Mouse (Mus musculus) stomach, embryonic 16.5 days (tissue): ENCODE data around the gene Igfn1. TPM values are rescaled to one million over a fixed set of nuclear protein-coding genes. Genes with fewer than 3 reads are reported as not detected.

Experiments
- ATAC-seq: fragments of 200-750 bp; cut with Nextera tagmentation; 2 replicates; pipeline ENCODE4 v1.8.0; 2017; ENCODE audit warnings: moderate number of reproducible peaks, moderate TSS enrichment; ENCODE audit not compliant: insufficient read depth, low FRiP score
- H3K27ac ChIP-seq: fragments of 300-500 bp; sonication (generic); 2 replicates; pipeline ENCODE4 v1.5.1; 2014; ENCODE audit warnings: low read length
- H3K27me3 ChIP-seq: fragments of 300-500 bp; sonication (generic); 2 replicates; pipeline ENCODE4 v1.6.1; 2014; ENCODE audit warnings: low read length, control low read depth, mixed read lengths; ENCODE audit not compliant: control insufficient read depth, insufficient read depth
- H3K36me3 ChIP-seq: fragments of 300-500 bp; sonication (generic); 2 replicates; pipeline ENCODE4 v1.6.1; 2014; ENCODE audit warnings: low read length; ENCODE audit not compliant: control insufficient read depth, insufficient read depth
- H3K4me1 ChIP-seq: fragments of 300-500 bp; sonication (generic); 2 replicates; pipeline ENCODE4 v1.6.1; 2014; ENCODE audit warnings: low read length, control low read depth, mixed read lengths; ENCODE audit not compliant: control insufficient read depth, insufficient read depth
- H3K4me2 ChIP-seq: fragments of 300-500 bp; sonication (generic); 2 replicates; pipeline ENCODE4 v1.6.1; 2014; ENCODE audit warnings: low read depth, low read length, mixed read lengths
- H3K4me3 ChIP-seq: fragments of 300-500 bp; sonication (generic); replicated peaks from 2 replicates; pipeline ENCODE4 v1.5.1; 2014; ENCODE audit warnings: mild to moderate bottlenecking, low read length
- H3K9ac ChIP-seq: fragments of 300-500 bp; sonication (generic); 2 replicates; pipeline ENCODE4 v1.6.1; 2014; ENCODE audit warnings: low read length
- H3K9me3 ChIP-seq: fragments of 300-500 bp; sonication (generic); replicated peaks from 2 replicates; pipeline ENCODE4 v1.6.1; 2016; ENCODE audit warnings: low read length, control low read depth; ENCODE audit not compliant: control insufficient read depth
- WGBS: fragments of 180-500 bp; shearing (Covaris S2); extraction: QIAGEN DNeasy Blood & Tissue Kit; methylation state at CpG from one replicate; pipeline ENCODE4 v1.1.7; 2014; 5-methylcytosine and 5-hydroxymethylcytosine counted together
- polyA plus RNA-seq: library from polyadenylated mRNA; unstranded; fragments of >200 nt; fragmentation: Nextera tagmentation; extraction: Ambion mirVana; gene quantifications from 2 replicates; pipeline ENCODE4 v1.2.1, GENCODE M21; 2015

Igfn1 gene
- polyA plus RNA-seq, 1 experiment from 2014 or later = 0.12 TPM

DNA sequence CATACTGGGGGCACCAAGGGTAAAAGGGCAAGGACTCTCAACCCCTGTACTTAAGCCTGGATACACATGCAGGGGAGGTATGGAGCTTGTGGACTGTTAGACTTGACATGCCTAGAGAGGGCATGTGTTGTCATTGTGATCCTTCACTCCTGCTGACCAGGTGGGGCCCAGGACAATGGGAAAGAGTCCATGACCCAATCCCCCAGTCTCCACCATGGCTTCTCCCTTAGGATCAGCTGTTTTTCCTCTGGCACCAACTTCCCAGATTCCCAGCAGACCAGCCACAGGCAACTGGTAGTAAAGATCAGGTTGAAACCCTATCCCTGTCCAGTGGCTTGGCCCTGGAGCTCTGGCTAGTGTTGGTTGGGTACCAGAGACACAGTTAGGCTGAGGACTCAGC, 16.3 kb downstream of the Igfn1 start:
- Histone ChIP-seq H3K27me3 (no peaks in the 10 kb centered on the region), H3K27ac (no peak overlapping the region), H3K4me1 (no peaks in the 10 kb centered on the region), H3K36me3 (no peaks in the 10 kb centered on the region), H3K9ac (no peak overlapping the region), H3K4me2 (no peak overlapping the region), H3K4me3 (no peak overlapping the region), H3K9me3 (no peaks in the 10 kb centered on the region)
- ATAC-seq = no peak

DNA sequence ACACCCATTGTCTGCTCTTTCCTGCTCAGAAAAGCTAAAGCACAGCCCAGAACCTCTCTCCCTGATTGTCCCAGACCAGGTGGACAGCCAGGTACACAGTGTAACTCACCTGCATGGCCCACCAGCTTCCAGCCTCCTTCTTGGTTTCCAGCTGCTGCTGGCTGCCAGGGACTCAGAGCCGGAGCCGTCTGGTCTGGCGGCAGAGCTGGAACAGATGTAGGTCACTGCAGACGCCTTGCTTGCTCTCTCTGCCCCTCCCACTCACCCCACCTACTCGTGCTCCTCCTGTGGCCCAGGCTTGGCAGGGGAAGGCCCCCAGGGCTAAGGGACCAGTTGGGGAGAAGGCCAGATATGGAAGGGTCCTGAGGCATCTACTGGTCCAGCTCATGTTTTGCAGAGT, 22.0 kb downstream of the Igfn1 start:
- no peak overlapping the region for H3K9ac ChIP-seq
- H3K4me3 ChIP-seq = no peak overlapping the region
- H3K27ac ChIP-seq = no peak overlapping the region
- no peak overlapping the region for H3K4me2 ChIP-seq
- WGBS = 29% methylated on average over 5 of the region's 5 CpGs
- no peaks in the 10 kb centered on the region for H3K36me3 ChIP-seq
- no peaks in the 10 kb centered on the region for H3K4me1 ChIP-seq
- no peaks in the 10 kb centered on the region for H3K27me3 ChIP-seq
- no peak; the same call in 1 of the 2 replicates for ATAC-seq
- no peaks in the 10 kb centered on the region for H3K9me3 ChIP-seq

- H3K4me1 ChIP-seq = no peaks in the 10 kb centered on the region
- ATAC-seq = no peak
- H3K27ac ChIP-seq = no peak overlapping the region
- no peaks in the 10 kb centered on the region for H3K36me3 ChIP-seq
- no peak overlapping the region for H3K9ac ChIP-seq
- 87% methylated on average over 3 of the region's 3 CpGs for WGBS
- H3K4me2 ChIP-seq = no peak overlapping the region
- no peaks in the 10 kb centered on the region for H3K9me3 ChIP-seq
- H3K4me3 ChIP-seq = no peak overlapping the region
- H3K27me3 ChIP-seq = no peaks in the 10 kb centered on the region
These were observed 33.6 kb downstream of the Igfn1 start for GRCm38 (mm10) chr1:135972576-135972975.

DNA sequence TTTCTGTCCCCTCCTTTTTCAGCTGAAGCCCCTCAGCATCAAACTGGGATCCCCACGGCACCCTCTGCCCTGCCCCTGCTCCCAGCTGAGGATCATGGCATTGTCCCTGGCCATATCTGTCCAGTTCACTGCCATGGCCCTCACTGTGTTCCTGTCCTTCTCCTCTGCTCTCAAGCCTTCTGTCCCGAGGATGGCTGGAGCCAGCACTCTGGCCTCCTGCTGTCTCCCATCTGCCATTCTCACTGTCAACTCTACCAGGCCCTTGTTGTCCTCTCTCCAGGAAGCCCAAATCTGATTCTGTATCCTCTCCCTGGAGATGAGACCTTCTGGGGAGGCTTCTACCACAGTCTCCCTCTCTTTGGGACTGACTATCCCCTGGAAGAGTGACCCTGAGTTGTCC, 35.7 kb downstream of the Igfn1 start:
- no peaks in the 10 kb centered on the region for H3K4me1 ChIP-seq
- no peak overlapping the region for H3K9ac ChIP-seq
- H3K27me3 ChIP-seq = no peaks in the 10 kb centered on the region
- H3K9me3 ChIP-seq = no peaks in the 10 kb centered on the region
- H3K4me2 ChIP-seq = no peak overlapping the region
- H3K36me3 ChIP-seq = no peaks in the 10 kb centered on the region
- ATAC-seq = no peak
- no peak overlapping the region for H3K4me3 ChIP-seq
- 55% methylated on average over 2 of the region's 2 CpGs for WGBS
- H3K27ac ChIP-seq = no peak overlapping the region

- H3K9ac ChIP-seq = no peak overlapping the region
- H3K36me3 ChIP-seq = no peaks in the 10 kb centered on the region
- no peaks in the 10 kb centered on the region for H3K4me1 ChIP-seq
- H3K27me3 ChIP-seq = no peaks in the 10 kb centered on the region
- no peaks in the 10 kb centered on the region for H3K9me3 ChIP-seq
- H3K4me2 ChIP-seq = no peak overlapping the region
- 66% methylated on average over 4 of the region's 4 CpGs for WGBS
- H3K27ac ChIP-seq = no peak overlapping the region
- no peak for ATAC-seq
- H3K4me3 ChIP-seq = no peak overlapping the region
These were observed 38.4 kb downstream of the Igfn1 start for GRCm38 (mm10) chr1:135967739-135968138.

- Histone ChIP-seq H3K36me3 (no peaks in the 10 kb centered on the region), H3K4me1 (no peaks in the 10 kb centered on the region), H3K27ac (no peak overlapping the region), H3K4me2 (no peak overlapping the region), H3K9ac (no peak overlapping the region), H3K9me3 (no peaks in the 10 kb centered on the region), H3K27me3 (no peaks in the 10 kb centered on the region), H3K4me3 (no peak overlapping the region)
- WGBS = 79% methylated on average over 11 of the region's 11 CpGs
- no peak for ATAC-seq
These were observed 41.6 kb downstream of the Igfn1 start for GRCm38 (mm10) chr1:135964561-135964960.

DNA sequence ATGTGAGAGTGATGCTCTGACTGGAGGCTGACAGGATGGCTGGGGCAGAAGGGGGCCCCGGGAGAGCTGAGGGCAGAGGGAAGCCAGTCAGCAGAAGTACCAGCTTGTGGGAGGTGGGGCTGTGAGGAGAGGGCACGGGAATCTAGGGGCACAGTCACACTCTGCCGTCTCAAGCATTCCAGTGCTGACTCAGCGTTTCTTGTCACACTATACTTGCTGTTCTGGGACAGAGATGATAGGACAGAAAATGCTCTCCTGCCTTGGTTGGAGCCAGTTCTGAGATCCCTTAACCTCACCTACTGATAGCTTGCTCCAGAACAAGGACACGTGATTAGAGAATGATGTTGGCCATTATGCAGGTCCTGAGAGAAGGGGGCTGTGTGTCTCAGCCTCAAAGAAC, 43.0 kb downstream of the Igfn1 start:
- Histone ChIP-seq H3K9ac (no peak overlapping the region), H3K4me3 (no peak overlapping the region), H3K9me3 (no peaks in the 10 kb centered on the region), H3K4me2 (no peak overlapping the region), H3K36me3 (no peaks in the 10 kb centered on the region), H3K27ac (no peak overlapping the region), H3K27me3 (no peaks in the 10 kb centered on the region), H3K4me1 (no peaks in the 10 kb centered on the region)
- 58% methylated on average over 5 of the region's 5 CpGs for WGBS
- ATAC-seq = no peak

DNA sequence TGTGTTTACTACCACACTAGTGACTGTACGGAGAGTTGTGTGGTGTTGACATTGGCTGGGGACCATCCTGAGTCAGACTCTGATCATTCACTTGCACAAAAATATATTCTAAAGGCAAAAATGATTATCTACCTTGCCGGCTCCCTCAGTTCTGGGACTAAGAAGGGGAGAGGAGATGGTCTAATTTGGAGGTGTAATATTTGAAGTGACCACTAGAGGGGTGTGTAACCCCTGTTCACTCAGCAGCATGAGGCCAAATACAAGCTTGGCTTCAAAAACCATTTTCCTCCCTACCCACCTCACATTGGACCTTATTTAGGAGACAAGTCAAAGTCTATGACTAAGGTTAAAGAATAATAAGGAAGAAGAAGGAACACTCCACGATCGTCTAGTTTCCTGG, 47.7 kb downstream of the Igfn1 start:
- WGBS = 47% methylated on average over 4 of the region's 4 CpGs
- Histone ChIP-seq H3K27me3 (no peaks in the 10 kb centered on the region), H3K4me2 (no peak overlapping the region), H3K36me3 (no peaks in the 10 kb centered on the region), H3K27ac (no peak overlapping the region), H3K9ac (no peak overlapping the region), H3K9me3 (no peaks in the 10 kb centered on the region), H3K4me1 (no peaks in the 10 kb centered on the region), H3K4me3 (no peak overlapping the region)
- no peak for ATAC-seq

- 49% methylated on average over 2 of the region's 2 CpGs for WGBS
- Histone ChIP-seq H3K36me3 (no peaks in the 10 kb centered on the region), H3K9ac (no peak overlapping the region), H3K4me2 (no peak overlapping the region), H3K27me3 (no peaks in the 10 kb centered on the region), H3K4me3 (no peak overlapping the region), H3K4me1 (no peaks in the 10 kb centered on the region), H3K9me3 (no peaks in the 10 kb centered on the region), H3K27ac (no peak overlapping the region)
- ATAC-seq = no peak
These were observed 57.3 kb downstream of the Igfn1 start for GRCm38 (mm10) chr1:135948871-135949270.

- peaks cover 4% of the 10 kb centered on the region; the same call in 1 of the 2 replicates for H3K4me1 ChIP-seq
- no peaks in the 10 kb centered on the region for H3K9me3 ChIP-seq
- H3K4me2 ChIP-seq = no peak overlapping the region
- no peaks in the 10 kb centered on the region for H3K36me3 ChIP-seq
- no peak for ATAC-seq
- H3K9ac ChIP-seq = no peak overlapping the region
- H3K27me3 ChIP-seq = no peaks in the 10 kb centered on the region
- 65% methylated on average over 4 of the region's 4 CpGs for WGBS
- H3K27ac ChIP-seq = no peak overlapping the region
- no peak overlapping the region for H3K4me3 ChIP-seq
These were observed 59.9 kb downstream of the Igfn1 start for GRCm38 (mm10) chr1:135946247-135946646.
